Mouse (Mus musculus) myocyte (in vitro differentiated cells): Measurements from ENCODE around the gene Ccdc155.

Experiments
- CEBPB ChIP-seq: IDR thresholded peaks from 2 replicates; pipeline ENCODE4 v1.6.1; 2011; ENCODE audit warnings: mild to moderate bottlenecking, moderate library complexity; ENCODE audit not compliant: poor library complexity, insufficient read depth, severe bottlenecking
- POLR2A ChIP-seq: IDR thresholded peaks from one replicate; pipeline ENCODE4 v1.6.1; 2011; ENCODE audit warnings: low read depth, mild to moderate bottlenecking, control low read depth, moderate library complexity; ENCODE audit not compliant: insufficient read length
- POLR2AphosphoS2 ChIP-seq: IDR thresholded peaks from one replicate; pipeline ENCODE4 v1.6.1; 2011; ENCODE audit warnings: low read depth, control low read depth; ENCODE audit not compliant: insufficient read length

GRCm38 (mm10) chr7:45226421-45226820 lies 21.7 kb upstream of the Ccdc155 start:
- TF ChIP-seq POLR2A: no peak
- TF ChIP-seq CEBPB: no peak
- TF ChIP-seq POLR2AphosphoS2: no peak
